Mouse (Mus musculus): ENCODE data around the gene Trim63. TPM values are rescaled to one million over a fixed set of nuclear protein-coding genes. Genes with fewer than 3 reads are reported as not detected.

Gene Trim63
- polyA plus RNA-seq, 1 experiment from 2014 or later = 0.41 TPM

DNA sequence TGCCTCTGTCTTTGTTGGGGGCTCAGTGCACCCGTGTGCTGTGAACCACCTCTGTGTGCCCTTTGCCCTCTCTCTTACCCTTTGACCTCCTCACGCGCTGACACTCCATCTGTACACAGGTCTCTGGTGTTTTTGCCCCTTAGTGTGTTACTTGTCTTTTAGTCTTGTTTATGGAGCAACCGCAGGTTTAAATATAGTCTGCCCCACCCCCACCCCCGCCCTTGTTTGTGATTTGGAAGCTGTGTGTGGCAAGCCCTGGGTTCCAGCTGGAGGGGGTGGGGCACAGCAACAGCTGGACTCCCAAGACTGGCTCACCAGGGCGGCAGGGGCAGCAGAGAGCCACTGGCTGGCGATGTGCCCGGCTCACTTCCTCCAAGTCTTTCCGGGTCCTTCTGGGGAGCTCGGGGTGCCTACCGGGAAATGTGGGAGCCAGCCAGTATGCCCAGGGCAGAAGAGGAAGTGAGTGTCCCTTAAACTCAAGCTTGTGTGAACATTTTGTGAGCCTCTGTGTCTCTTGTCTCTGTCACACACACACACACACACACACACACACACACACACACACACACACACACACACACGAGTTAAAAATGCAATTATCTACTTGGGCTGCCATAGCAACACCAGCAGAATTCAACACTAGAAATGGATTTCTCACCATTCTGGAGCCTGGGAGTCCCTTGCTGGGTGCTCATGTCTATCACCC lies 7.4 kb upstream of the Trim63 start:
- WGBS = 12% methylated on average over 12 of the region's 12 CpGs
- no peak overlapping the region for H3K4me3 ChIP-seq
- no peaks in the 10 kb centered on the region for H3K36me3 ChIP-seq
- H3K27ac ChIP-seq (replicated peaks) = no peak overlapping the region
- H3K4me1 ChIP-seq (replicated peaks) = peaks cover 6% of the 10 kb centered on the region
- H3K27me3 ChIP-seq = no peaks in the 10 kb centered on the region
- no peaks in the 10 kb centered on the region for H3K9me3 ChIP-seq
- ATAC-seq (ENCODE audit: low FRiP score, low read depth) = peak; percentile 54; the same call in 1 of the 2 replicates
- H3K4me2 ChIP-seq = peak overlapping the region; percentile 34
- H3K9ac ChIP-seq = no peak overlapping the region

DNA sequence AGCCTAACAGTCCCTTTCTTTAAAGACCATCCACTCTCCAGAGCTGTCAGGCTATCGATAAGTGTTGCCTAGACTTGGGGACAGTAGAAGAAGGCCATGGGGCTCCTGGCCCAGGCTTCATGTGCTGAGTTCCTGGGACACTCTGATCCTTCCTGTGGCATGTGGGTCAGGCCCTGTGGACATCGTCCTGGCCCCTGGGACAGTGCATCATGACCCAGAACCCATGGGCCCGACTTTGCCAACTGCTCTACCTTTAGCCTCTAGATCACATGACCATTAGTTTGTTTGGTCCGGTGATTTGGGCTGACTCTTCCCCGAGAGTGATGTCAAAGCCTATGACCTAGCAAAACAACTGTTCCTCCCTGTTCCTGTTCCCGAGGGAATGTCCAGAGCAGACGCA lies 4.8 kb upstream of the Trim63 start:
- Histone ChIP-seq H3K4me3 (no peak overlapping the region), H3K9me3 (no peaks in the 10 kb centered on the region), H3K27ac (replicated peaks) (no peak overlapping the region), H3K9ac (no peak overlapping the region), H3K36me3 (no peaks in the 10 kb centered on the region), H3K4me1 (replicated peaks) (peaks cover 6% of the 10 kb centered on the region), H3K4me2 (no peak overlapping the region), H3K27me3 (no peaks in the 10 kb centered on the region)
- ATAC-seq (ENCODE audit: low FRiP score, low read depth) = no peak
- WGBS = 90% methylated on average over 7 of the region's 7 CpGs

DNA sequence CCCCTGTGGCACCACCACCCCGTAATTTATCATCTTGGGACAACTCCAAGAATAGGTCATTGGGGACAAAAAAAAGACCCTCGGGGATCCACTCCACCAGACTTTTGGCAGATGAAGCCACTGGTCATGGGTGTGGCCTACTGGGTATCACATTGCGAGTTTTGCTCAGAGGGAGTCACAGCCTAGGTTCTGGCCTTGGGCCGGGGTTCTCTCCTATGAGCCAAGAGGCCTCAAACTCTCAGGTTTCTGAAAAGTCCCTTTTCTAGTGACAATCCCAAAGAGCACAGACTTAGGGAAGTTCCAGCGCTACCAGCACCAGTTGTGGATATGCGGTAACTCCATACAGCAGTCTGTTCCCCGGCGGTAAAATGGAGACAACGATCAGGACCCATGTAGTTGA lies 4.3 kb upstream of the Trim63 start:
- H3K4me2 ChIP-seq = no peak overlapping the region
- ATAC-seq (ENCODE audit: low FRiP score, low read depth) = no peak
- no peak overlapping the region for H3K27ac ChIP-seq (replicated peaks)
- 91% methylated on average over 9 of the region's 9 CpGs for WGBS
- H3K36me3 ChIP-seq = no peaks in the 10 kb centered on the region
- H3K9me3 ChIP-seq = no peaks in the 10 kb centered on the region
- H3K27me3 ChIP-seq = no peaks in the 10 kb centered on the region
- peaks cover 6% of the 10 kb centered on the region for H3K4me1 ChIP-seq (replicated peaks)
- H3K4me3 ChIP-seq = no peak overlapping the region
- no peak overlapping the region for H3K9ac ChIP-seq

DNA sequence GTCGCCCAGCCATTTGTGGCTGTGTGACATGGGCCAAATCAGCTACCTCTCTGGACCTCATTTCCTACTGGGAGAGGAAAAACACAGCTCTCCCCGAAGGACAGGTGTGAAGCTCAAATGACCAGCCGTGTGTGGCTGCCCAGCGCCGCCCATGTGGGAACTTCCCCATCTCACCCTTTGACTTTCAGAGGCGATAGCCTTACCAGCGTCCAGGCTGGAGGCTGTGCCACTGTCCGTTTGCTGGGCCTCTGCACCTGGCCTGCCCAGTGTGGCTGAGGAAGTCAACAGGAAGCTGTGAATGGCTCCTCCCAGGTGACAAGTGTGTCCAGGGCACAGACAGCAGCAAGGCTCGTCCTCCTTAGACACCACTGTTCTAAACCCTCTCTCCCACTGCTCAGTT lies 3.1 kb upstream of the Trim63 start:
- Histone ChIP-seq H3K36me3 (no peaks in the 10 kb centered on the region), H3K4me2 (no peak overlapping the region), H3K27me3 (no peaks in the 10 kb centered on the region), H3K9me3 (no peaks in the 10 kb centered on the region), H3K4me3 (no peak overlapping the region), H3K27ac (replicated peaks) (no peak overlapping the region), H3K9ac (no peak overlapping the region), H3K4me1 (replicated peaks) (peaks cover 6% of the 10 kb centered on the region)
- no peak for ATAC-seq (ENCODE audit: low FRiP score, low read depth)
- 90% methylated on average over 9 of the region's 9 CpGs for WGBS

DNA sequence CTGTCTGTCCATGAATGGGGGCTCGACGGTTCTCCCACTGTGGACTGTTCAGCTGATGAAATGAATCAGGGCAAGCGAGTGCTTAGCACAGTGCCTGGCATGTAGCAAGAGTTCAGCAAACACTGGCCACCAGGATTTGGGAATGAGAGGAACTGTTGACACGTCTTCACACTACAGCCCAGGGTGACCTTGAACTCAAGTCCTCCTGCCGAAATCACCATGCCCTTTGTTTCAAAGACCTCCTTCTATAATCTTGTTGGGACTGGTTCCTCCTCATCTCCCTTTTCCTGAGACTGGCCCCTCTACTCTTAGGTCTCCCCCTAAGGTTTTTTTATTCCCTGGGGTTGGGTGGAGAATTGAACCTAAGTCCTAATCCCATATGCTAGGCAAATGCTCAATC lies 2.6 kb upstream of the Trim63 start:
- Histone ChIP-seq H3K9me3 (no peaks in the 10 kb centered on the region), H3K4me2 (no peak overlapping the region), H3K36me3 (no peaks in the 10 kb centered on the region), H3K4me3 (no peak overlapping the region), H3K4me1 (replicated peaks) (peaks cover 3% of the 10 kb centered on the region), H3K9ac (no peak overlapping the region), H3K27me3 (no peaks in the 10 kb centered on the region), H3K27ac (replicated peaks) (no peak overlapping the region)
- no peak for ATAC-seq (ENCODE audit: low FRiP score, low read depth)
- 93% methylated on average over 5 of the region's 5 CpGs for WGBS

DNA sequence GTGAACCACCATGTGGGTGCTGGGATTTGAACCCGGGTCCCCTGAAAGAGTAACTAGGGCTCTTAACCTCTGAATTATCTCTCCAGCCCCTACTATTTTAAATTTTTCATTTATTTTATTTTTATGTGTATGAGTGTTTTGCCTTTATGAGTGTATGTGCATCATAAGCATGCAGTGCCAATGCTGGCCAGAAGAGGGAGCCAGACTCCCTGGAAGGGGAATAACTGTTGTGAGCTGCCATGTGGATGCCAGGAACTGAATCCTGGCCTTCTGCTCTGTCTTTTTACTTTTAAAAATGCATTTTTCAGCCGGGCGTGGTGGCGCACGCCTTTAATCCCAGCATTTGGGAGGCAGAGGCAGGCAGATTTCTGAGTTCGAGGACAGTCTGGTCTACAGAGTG lies 2.0 kb upstream of the Trim63 start:
- Histone ChIP-seq H3K9me3 (no peaks in the 10 kb centered on the region), H3K4me2 (no peak overlapping the region), H3K9ac (no peak overlapping the region), H3K4me1 (replicated peaks) (no peaks in the 10 kb centered on the region), H3K36me3 (no peaks in the 10 kb centered on the region), H3K27ac (replicated peaks) (no peak overlapping the region), H3K27me3 (no peaks in the 10 kb centered on the region), H3K4me3 (no peak overlapping the region)
- 95% methylated on average over 6 of the region's 6 CpGs for WGBS
- ATAC-seq (ENCODE audit: low FRiP score, low read depth) = no peak

DNA sequence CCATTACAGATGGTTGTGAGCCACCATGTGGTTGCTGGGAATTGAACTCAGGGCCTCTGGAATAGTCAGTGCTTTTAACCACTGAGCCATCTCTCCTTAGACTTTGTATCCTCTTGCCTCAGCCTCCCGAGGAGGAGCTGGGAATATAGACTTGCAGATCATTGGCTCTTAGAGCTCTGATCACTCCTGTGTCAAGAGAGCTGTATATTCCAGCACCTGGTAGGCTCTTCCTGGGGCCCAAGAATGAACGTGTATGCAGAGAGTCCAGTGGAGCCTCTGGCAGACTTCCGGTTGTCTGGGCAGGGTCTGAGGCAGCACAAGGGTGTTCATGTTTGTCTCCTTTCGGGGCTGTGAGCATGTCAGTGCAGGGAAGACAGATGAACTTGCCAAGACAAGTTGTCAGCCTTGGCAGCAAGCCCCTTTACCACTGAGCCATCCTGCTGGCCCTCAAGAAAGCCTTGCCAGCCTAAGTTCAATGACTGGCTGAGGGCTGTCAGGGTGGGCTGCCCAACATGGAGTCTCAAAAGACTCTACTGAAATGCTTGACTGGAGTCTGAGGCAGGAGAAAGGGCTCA lies 752 bp upstream of the Trim63 start:
- ATAC-seq (ENCODE audit: low FRiP score, low read depth) = no peak
- no peak overlapping the region for H3K27ac ChIP-seq (replicated peaks)
- H3K4me1 ChIP-seq (replicated peaks) = no peaks in the 10 kb centered on the region
- H3K27me3 ChIP-seq = no peaks in the 10 kb centered on the region
- no peaks in the 10 kb centered on the region for H3K9me3 ChIP-seq
- no peak overlapping the region for H3K4me2 ChIP-seq
- H3K36me3 ChIP-seq = no peaks in the 10 kb centered on the region
- 72% methylated on average over 4 of the region's 4 CpGs for WGBS
- no peak overlapping the region for H3K9ac ChIP-seq
- no peak overlapping the region for H3K4me3 ChIP-seq

DNA sequence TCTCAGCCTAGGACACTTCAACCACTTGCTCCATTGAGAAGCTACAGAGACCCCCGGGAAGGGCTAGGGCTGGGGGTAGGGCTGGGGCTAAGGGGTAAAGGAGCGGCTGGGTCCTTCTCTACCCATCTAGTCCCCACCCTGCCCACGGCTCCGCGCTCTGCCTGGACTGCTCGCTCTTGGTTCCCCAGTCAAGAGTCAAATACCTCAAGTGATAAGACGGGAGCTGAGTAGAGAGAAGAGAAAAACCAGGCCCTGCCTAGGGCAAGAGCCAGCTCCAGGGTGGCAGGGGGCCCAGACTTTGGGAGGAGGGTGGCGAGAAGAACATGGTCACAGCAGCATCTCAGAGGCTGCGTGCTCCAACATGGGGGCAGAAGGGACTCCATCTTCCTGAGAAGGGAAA lies 550 bp downstream of the Trim63 start:
- Histone ChIP-seq H3K27me3 (no peaks in the 10 kb centered on the region), H3K9me3 (no peaks in the 10 kb centered on the region), H3K4me1 (replicated peaks) (no peaks in the 10 kb centered on the region), H3K4me3 (no peak overlapping the region), H3K27ac (replicated peaks) (no peak overlapping the region), H3K4me2 (no peak overlapping the region), H3K36me3 (no peaks in the 10 kb centered on the region), H3K9ac (no peak overlapping the region)
- no peak for ATAC-seq (ENCODE audit: low FRiP score, low read depth)
- 82% methylated on average over 9 of the region's 9 CpGs for WGBS

DNA sequence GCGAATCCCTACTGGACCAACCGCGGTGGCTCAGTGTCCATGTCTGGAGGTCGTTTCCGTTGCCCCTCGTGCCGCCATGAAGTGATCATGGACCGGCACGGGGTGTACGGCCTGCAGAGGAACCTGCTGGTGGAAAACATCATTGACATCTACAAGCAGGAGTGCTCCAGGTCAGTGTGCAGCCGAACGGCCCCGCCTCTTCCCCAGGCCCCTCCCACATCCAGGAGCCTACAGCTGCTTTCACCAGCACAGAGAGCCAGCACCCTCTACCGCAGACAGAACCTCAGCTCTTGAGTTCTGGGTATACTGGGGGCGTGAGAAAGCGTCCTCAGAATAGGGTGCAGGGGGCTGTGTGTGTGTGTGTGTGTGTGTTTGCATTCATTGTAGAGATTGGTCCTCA lies 1.5 kb downstream of the Trim63 start:
- Histone ChIP-seq H3K4me2 (no peak overlapping the region), H3K9me3 (no peaks in the 10 kb centered on the region), H3K9ac (no peak overlapping the region), H3K36me3 (no peaks in the 10 kb centered on the region), H3K27ac (replicated peaks) (no peak overlapping the region), H3K4me3 (no peak overlapping the region), H3K4me1 (replicated peaks) (no peaks in the 10 kb centered on the region), H3K27me3 (no peaks in the 10 kb centered on the region)
- 50% methylated on average over 16 of the region's 16 CpGs for WGBS
- no peak for ATAC-seq (ENCODE audit: low FRiP score, low read depth)

DNA sequence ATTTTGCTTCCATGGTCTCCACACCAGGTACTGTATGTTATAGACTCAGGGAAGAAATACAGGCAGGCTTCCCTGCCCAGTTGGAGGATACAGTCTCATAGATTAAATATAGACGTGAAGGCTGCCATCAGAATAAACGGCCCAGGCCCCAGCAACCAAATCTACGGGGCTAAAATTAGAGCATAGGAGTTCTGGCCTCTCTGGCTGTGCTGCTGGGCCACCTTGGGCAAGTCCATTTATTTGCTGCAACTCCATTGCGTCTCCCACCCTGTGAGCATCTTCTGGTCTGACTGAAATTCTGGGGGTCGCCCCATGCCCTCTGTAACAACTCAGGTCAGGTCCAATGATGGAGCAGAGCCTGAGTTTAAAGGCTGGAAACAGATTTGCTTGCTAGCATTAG lies 4.2 kb downstream of the Trim63 start:
- no peak for ATAC-seq (ENCODE audit: low FRiP score, low read depth)
- no peaks in the 10 kb centered on the region for H3K9me3 ChIP-seq
- 87% methylated on average over 5 of the region's 5 CpGs for WGBS
- H3K4me3 ChIP-seq = no peak overlapping the region
- H3K4me1 ChIP-seq (replicated peaks) = no peaks in the 10 kb centered on the region
- H3K36me3 ChIP-seq = no peaks in the 10 kb centered on the region
- no peak overlapping the region for H3K9ac ChIP-seq
- no peak overlapping the region for H3K27ac ChIP-seq (replicated peaks)
- H3K4me2 ChIP-seq = no peak overlapping the region
- no peaks in the 10 kb centered on the region for H3K27me3 ChIP-seq

DNA sequence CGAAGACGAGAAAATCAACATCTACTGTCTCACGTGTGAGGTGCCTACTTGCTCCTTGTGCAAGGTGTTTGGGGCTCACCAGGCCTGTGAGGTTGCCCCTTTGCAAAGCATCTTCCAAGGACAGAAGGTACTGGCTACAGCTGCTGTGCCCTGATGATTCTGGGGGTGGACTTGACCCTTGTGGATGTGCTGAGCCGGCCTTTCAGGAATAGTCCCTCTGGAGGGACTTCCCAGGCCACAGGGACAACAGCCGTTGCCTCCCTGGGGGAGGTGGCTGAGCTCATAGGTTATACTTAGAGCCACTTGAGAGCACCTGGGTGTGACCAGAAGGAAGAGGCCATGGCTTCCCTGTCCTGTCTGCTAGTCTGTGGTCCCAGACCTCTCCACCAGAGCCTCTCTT lies 4.8 kb downstream of the Trim63 start:
- H3K9ac ChIP-seq = no peak overlapping the region
- no peaks in the 10 kb centered on the region for H3K4me1 ChIP-seq (replicated peaks)
- no peaks in the 10 kb centered on the region for H3K9me3 ChIP-seq
- WGBS = 76% methylated on average over 5 of the region's 5 CpGs
- H3K27me3 ChIP-seq = no peaks in the 10 kb centered on the region
- H3K4me2 ChIP-seq = no peak overlapping the region
- ATAC-seq (ENCODE audit: low FRiP score, low read depth) = no peak
- H3K36me3 ChIP-seq = no peaks in the 10 kb centered on the region
- no peak overlapping the region for H3K27ac ChIP-seq (replicated peaks)
- no peak overlapping the region for H3K4me3 ChIP-seq

DNA sequence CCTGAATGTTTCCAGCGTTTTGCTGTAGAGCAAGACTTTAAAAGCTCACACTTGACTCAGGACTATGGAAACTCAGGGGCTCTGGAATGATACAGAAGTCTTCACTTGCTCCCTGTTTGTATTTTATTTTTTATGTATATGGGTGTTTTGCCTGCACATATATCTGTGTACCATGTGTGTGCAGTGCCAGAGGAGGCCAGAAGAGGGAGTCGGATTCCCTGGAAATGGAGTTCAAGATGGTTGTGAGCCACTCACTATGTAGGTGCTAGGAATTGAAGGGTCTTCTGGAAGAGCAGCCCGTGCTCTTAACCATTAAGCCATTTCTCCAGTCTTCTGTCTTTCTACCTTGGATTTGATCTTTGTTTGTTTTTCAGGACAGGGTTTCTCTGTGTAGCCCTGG lies 6.6 kb downstream of the Trim63 start:
- H3K27me3 ChIP-seq = no peaks in the 10 kb centered on the region
- H3K27ac ChIP-seq (replicated peaks) = no peak overlapping the region
- H3K9ac ChIP-seq = no peak overlapping the region
- H3K9me3 ChIP-seq = no peaks in the 10 kb centered on the region
- 60% methylated on average over 3 of the region's 3 CpGs for WGBS
- no peaks in the 10 kb centered on the region for H3K4me1 ChIP-seq (replicated peaks)
- H3K4me2 ChIP-seq = no peak overlapping the region
- ATAC-seq (ENCODE audit: low FRiP score, low read depth) = no peak
- no peaks in the 10 kb centered on the region for H3K36me3 ChIP-seq
- no peak overlapping the region for H3K4me3 ChIP-seq

DNA sequence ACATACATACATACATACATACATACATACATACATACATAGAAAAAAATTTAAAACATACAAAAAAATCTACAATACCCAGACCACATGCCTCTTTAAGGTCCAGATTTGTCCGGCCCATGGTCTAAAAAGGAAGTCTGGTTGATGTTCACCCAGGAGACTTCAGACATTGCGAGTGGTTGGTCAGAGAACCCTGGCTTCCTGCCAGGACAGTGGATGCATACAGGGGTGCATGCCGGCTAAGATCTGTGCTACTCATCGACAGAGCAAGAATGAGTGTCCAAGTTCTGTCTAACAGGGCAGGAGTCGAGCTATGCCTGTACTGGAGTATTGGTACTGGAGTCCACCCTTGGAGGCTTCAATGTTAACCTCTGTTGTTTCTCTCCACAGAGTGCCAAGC lies 9.7 kb downstream of the Trim63 start:
- Histone ChIP-seq H3K4me1 (replicated peaks) (no peaks in the 10 kb centered on the region), H3K9ac (no peak overlapping the region), H3K27ac (replicated peaks) (no peak overlapping the region), H3K9me3 (no peaks in the 10 kb centered on the region), H3K4me2 (no peak overlapping the region), H3K36me3 (no peaks in the 10 kb centered on the region), H3K27me3 (no peaks in the 10 kb centered on the region), H3K4me3 (no peak overlapping the region)
- no peak for ATAC-seq (ENCODE audit: low FRiP score, low read depth)
- 70% methylated on average over 5 of the region's 5 CpGs for WGBS

Measured in hindbrain, embryonic 15.5 days (tissue).